Mouse (Mus musculus) liver, adult 2 months (tissue): ENCODE data around the gene Nmt1. TPM values are rescaled to one million over a fixed set of nuclear protein-coding genes. Genes with fewer than 3 reads are reported as not detected.

Experiments used
- DNase-seq: peaks from one replicate; pipeline ENCODE4 v3.0.0-alpha.2; 2011; ENCODE audit warnings: low read depth, low spot score; ENCODE audit errors: extremely low read depth
- H3K27ac ChIP-seq: fragments of 200-500 bp; replicated peaks from 2 replicates; pipeline ENCODE4 v1.5.1; 2012; ENCODE audit warnings: low read depth, mild to moderate bottlenecking, control low read depth, inconsistent platforms, low read length; ENCODE audit not compliant: insufficient read depth
- H3K27me3 ChIP-seq: fragments of 200-500 bp; 2 replicates; pipeline ENCODE4 v1.6.1; 2012; ENCODE audit warnings: mild to moderate bottlenecking, moderate library complexity, low read length, inconsistent platforms; ENCODE audit not compliant: control insufficient read depth, insufficient read depth
- H3K36me3 ChIP-seq: fragments of 200-500 bp; 2 replicates; pipeline ENCODE4 v1.6.1; 2012; ENCODE audit warnings: low read length, inconsistent platforms; ENCODE audit not compliant: control insufficient read depth, insufficient read depth
- H3K4me1 ChIP-seq: fragments of 200-500 bp; 2 replicates; pipeline ENCODE4 v1.6.1; 2011; ENCODE audit warnings: low read length; ENCODE audit not compliant: control insufficient read depth, insufficient read depth
- H3K4me3 ChIP-seq: fragments of 200-500 bp; 2 replicates; pipeline ENCODE4 v1.5.1; 2011; ENCODE audit warnings: low read depth, mild to moderate bottlenecking, control low read depth, low read length, moderate library complexity; ENCODE audit not compliant: insufficient read depth
- H3K79me2 ChIP-seq: fragments of 200-500 bp; 2 replicates; pipeline ENCODE4 v1.6.1; 2012; ENCODE audit warnings: inconsistent platforms, mild to moderate bottlenecking, low read length, moderate library complexity; ENCODE audit not compliant: control insufficient read depth, insufficient read depth
- H3K9ac ChIP-seq: fragments of 200-500 bp; 2 replicates; pipeline ENCODE4 v1.6.1; 2012; ENCODE audit warnings: low read depth, mild to moderate bottlenecking, control low read depth, inconsistent platforms, low read length
- CTCF ChIP-seq: fragments of 200-500 bp; IDR thresholded peaks from 2 replicates; pipeline ENCODE4 v1.5.1; 2011; ENCODE audit warnings: low read depth, low read length, control low read depth
- POLR2A ChIP-seq: fragments of 200-500 bp; IDR thresholded peaks from 2 replicates; pipeline ENCODE4 v1.6.1; 2011; ENCODE audit warnings: low read length, control low read depth; ENCODE audit not compliant: insufficient read depth; ENCODE audit errors: extremely low read depth
- WGBS: fragments of 180-500 bp; shearing (Covaris S2); methylation state at CpG from one replicate; pipeline ENCODE4 v1.1.7; 2018; 5-methylcytosine and 5-hydroxymethylcytosine counted together
- polyA plus RNA-seq: library from polyadenylated mRNA; depleted of rRNA; stranded (reverse); fragments of >200 nt; gene quantifications from 2 replicates; pipeline ENCODE4 v1.2.3, GENCODE M21; 2012
- total RNA-seq: library from RNA; depleted of rRNA; stranded (reverse); fragments of >200 nt; gene quantifications from 2 replicates; pipeline ENCODE4 v1.2.3, GENCODE M21; 2014

The Nmt1 gene
- total and polyA plus RNA-seq, 2 experiments = 16.8 to 34.1 TPM

- H3K27ac ChIP-seq = no peak overlapping the region
- H3K9ac ChIP-seq = no peak overlapping the region
- no peaks in the 10 kb centered on the region for H3K79me2 ChIP-seq
- H3K4me1 ChIP-seq = no peaks in the 10 kb centered on the region
- no peaks in the 10 kb centered on the region for H3K27me3 ChIP-seq
- TF ChIP-seq POLR2A (no peak), CTCF (no peak)
- peaks cover 2% of the 10 kb centered on the region; the same call in 1 of the 2 replicates for H3K36me3 ChIP-seq
- DNase-seq = no peak
- no peak overlapping the region for H3K4me3 ChIP-seq
- 98% methylated on average over 12 of the region's 12 CpGs for WGBS
These were observed 30.8 kb upstream of the Nmt1 start for GRCm38 (mm10) chr11:102996991-102997770.

GRCm38 (mm10) chr11:102998254-102998576 is 29.8 kb upstream of the Nmt1 start:
- no peak for DNase-seq
- Histone ChIP-seq H3K4me3 (no peak overlapping the region), H3K27me3 (no peaks in the 10 kb centered on the region), H3K4me1 (no peaks in the 10 kb centered on the region), H3K36me3 (peaks cover 2% of the 10 kb centered on the region; the same call in 1 of the 2 replicates), H3K79me2 (no peaks in the 10 kb centered on the region; the same call in 1 of the 2 replicates), H3K9ac (no peak overlapping the region), H3K27ac (no peak overlapping the region)
- TF ChIP-seq POLR2A (no peak), CTCF (no peak)
- 96% methylated on average over 7 of the region's 7 CpGs for WGBS

GRCm38 (mm10) chr11:102998577-102999316 is 29.2 kb upstream of the Nmt1 start:
- TF ChIP-seq CTCF = no peak
- TF ChIP-seq POLR2A = no peak
- Histone ChIP-seq H3K79me2 (no peaks in the 10 kb centered on the region; the same call in 1 of the 2 replicates), H3K27me3 (no peaks in the 10 kb centered on the region), H3K4me1 (no peaks in the 10 kb centered on the region), H3K36me3 (peaks cover 2% of the 10 kb centered on the region; the same call in 1 of the 2 replicates), H3K9ac (no peak overlapping the region), H3K4me3 (no peak overlapping the region), H3K27ac (no peak overlapping the region)
- 71% methylated on average over 14 of the region's 14 CpGs for WGBS
- no peak for DNase-seq

GRCm38 (mm10) chr11:102999317-102999970 is 28.5 kb upstream of the Nmt1 start:
- H3K9ac ChIP-seq = no peak overlapping the region
- 92% methylated on average over 14 of the region's 14 CpGs for WGBS
- peaks cover 2% of the 10 kb centered on the region; the same call in 1 of the 2 replicates for H3K36me3 ChIP-seq
- no peak for DNase-seq
- H3K27me3 ChIP-seq = no peaks in the 10 kb centered on the region
- TF ChIP-seq CTCF = no peak
- no peak for TF ChIP-seq POLR2A
- no peaks in the 10 kb centered on the region for H3K4me1 ChIP-seq
- no peak overlapping the region for H3K27ac ChIP-seq
- H3K4me3 ChIP-seq = no peak overlapping the region
- H3K79me2 ChIP-seq = no peaks in the 10 kb centered on the region; the same call in 1 of the 2 replicates

GRCm38 (mm10) chr11:103000111-103000510 is 27.9 kb upstream of the Nmt1 start:
- WGBS = 95% methylated on average over 16 of the region's 16 CpGs
- Histone ChIP-seq H3K36me3 (peaks cover 2% of the 10 kb centered on the region; the same call in 1 of the 2 replicates), H3K27ac (no peak overlapping the region), H3K79me2 (no peaks in the 10 kb centered on the region; the same call in 1 of the 2 replicates), H3K4me3 (no peak overlapping the region), H3K4me1 (no peaks in the 10 kb centered on the region), H3K9ac (no peak overlapping the region), H3K27me3 (no peaks in the 10 kb centered on the region)
- TF ChIP-seq CTCF (no peak), POLR2A (no peak)
- no peak for DNase-seq
